Mouse (Mus musculus) liver, adult 2 months (tissue): ENCODE data around the gene Slc2a9. TPM values are rescaled to one million over a fixed set of nuclear protein-coding genes. Genes with fewer than 3 reads are reported as not detected.

Experiments used
- DNase-seq: peaks from one replicate; pipeline ENCODE4 v3.0.0-alpha.2; 2011; ENCODE audit warnings: low read depth, low spot score; ENCODE audit errors: extremely low read depth
- H3K27ac ChIP-seq: fragments of 200-500 bp; replicated peaks from 2 replicates; pipeline ENCODE4 v1.5.1; 2012; ENCODE audit warnings: low read depth, mild to moderate bottlenecking, control low read depth, inconsistent platforms, low read length; ENCODE audit not compliant: insufficient read depth
- H3K27me3 ChIP-seq: fragments of 200-500 bp; 2 replicates; pipeline ENCODE4 v1.6.1; 2012; ENCODE audit warnings: mild to moderate bottlenecking, moderate library complexity, low read length, inconsistent platforms; ENCODE audit not compliant: control insufficient read depth, insufficient read depth
- H3K36me3 ChIP-seq: fragments of 200-500 bp; 2 replicates; pipeline ENCODE4 v1.6.1; 2012; ENCODE audit warnings: low read length, inconsistent platforms; ENCODE audit not compliant: control insufficient read depth, insufficient read depth
- H3K4me1 ChIP-seq: fragments of 200-500 bp; 2 replicates; pipeline ENCODE4 v1.6.1; 2011; ENCODE audit warnings: low read length; ENCODE audit not compliant: control insufficient read depth, insufficient read depth
- H3K4me3 ChIP-seq: fragments of 200-500 bp; 2 replicates; pipeline ENCODE4 v1.5.1; 2011; ENCODE audit warnings: low read depth, mild to moderate bottlenecking, control low read depth, low read length, moderate library complexity; ENCODE audit not compliant: insufficient read depth
- H3K79me2 ChIP-seq: fragments of 200-500 bp; 2 replicates; pipeline ENCODE4 v1.6.1; 2012; ENCODE audit warnings: inconsistent platforms, mild to moderate bottlenecking, low read length, moderate library complexity; ENCODE audit not compliant: control insufficient read depth, insufficient read depth
- H3K9ac ChIP-seq: fragments of 200-500 bp; 2 replicates; pipeline ENCODE4 v1.6.1; 2012; ENCODE audit warnings: low read depth, mild to moderate bottlenecking, control low read depth, inconsistent platforms, low read length
- CTCF ChIP-seq: fragments of 200-500 bp; IDR thresholded peaks from 2 replicates; pipeline ENCODE4 v1.5.1; 2011; ENCODE audit warnings: low read depth, low read length, control low read depth
- POLR2A ChIP-seq: fragments of 200-500 bp; IDR thresholded peaks from 2 replicates; pipeline ENCODE4 v1.6.1; 2011; ENCODE audit warnings: low read length, control low read depth; ENCODE audit not compliant: insufficient read depth; ENCODE audit errors: extremely low read depth
- WGBS: fragments of 180-500 bp; shearing (Covaris S2); methylation state at CpG from one replicate; pipeline ENCODE4 v1.1.7; 2018; 5-methylcytosine and 5-hydroxymethylcytosine counted together
- polyA plus RNA-seq: library from polyadenylated mRNA; depleted of rRNA; stranded (reverse); fragments of >200 nt; gene quantifications from 2 replicates; pipeline ENCODE4 v1.2.3, GENCODE M21; 2012
- total RNA-seq: library from RNA; depleted of rRNA; stranded (reverse); fragments of >200 nt; gene quantifications from 2 replicates; pipeline ENCODE4 v1.2.3, GENCODE M21; 2014

The Slc2a9 gene
- total and polyA plus RNA-seq, 2 experiments, result 33.0 to 48.3 TPM

DNA sequence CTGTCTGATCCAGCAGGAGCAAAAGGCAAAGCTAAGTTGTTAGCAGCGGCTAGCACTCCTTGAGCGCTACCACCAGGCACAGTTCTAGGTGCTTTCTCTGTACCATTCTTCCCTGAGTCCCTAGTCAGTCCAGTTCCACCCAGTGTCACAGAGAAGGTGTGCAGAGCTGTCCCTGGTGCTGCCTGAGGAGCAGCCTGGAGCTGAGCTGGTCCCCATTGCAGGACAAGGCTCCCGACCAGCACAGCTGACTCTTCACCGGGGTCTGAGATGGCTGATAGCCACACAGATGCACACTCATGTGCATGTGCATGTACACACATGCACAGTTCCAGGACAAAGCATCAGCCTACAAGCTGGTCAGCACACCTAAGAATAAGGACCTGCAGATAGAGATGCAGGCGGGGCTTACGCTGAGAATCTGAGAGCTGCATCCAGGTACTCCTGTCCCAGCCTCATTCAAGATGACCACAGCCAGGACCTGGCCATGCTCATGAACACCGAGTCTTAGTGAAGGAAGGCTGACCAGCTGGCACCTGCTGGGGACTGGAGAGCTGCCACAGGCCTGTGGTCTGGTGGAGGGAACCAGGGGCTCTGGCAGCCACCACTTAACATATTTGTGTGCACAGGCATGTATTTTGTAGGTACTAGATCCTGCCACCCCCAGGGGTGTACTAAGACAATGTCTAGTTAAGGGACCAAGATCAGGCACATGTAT, 25.1 kb downstream of the Slc2a9 start:
- Histone ChIP-seq H3K4me3 (no peak overlapping the region), H3K27me3 (no peaks in the 10 kb centered on the region), H3K79me2 (no peaks in the 10 kb centered on the region; the same call in 1 of the 2 replicates), H3K4me1 (peaks cover 22% of the 10 kb centered on the region), H3K9ac (no peak overlapping the region), H3K27ac (no peak overlapping the region), H3K36me3 (peaks cover 8% of the 10 kb centered on the region)
- 86% methylated on average over 7 of the region's 7 CpGs for WGBS
- no peak for DNase-seq
- no peak for TF ChIP-seq CTCF
- no peak for TF ChIP-seq POLR2A

DNA sequence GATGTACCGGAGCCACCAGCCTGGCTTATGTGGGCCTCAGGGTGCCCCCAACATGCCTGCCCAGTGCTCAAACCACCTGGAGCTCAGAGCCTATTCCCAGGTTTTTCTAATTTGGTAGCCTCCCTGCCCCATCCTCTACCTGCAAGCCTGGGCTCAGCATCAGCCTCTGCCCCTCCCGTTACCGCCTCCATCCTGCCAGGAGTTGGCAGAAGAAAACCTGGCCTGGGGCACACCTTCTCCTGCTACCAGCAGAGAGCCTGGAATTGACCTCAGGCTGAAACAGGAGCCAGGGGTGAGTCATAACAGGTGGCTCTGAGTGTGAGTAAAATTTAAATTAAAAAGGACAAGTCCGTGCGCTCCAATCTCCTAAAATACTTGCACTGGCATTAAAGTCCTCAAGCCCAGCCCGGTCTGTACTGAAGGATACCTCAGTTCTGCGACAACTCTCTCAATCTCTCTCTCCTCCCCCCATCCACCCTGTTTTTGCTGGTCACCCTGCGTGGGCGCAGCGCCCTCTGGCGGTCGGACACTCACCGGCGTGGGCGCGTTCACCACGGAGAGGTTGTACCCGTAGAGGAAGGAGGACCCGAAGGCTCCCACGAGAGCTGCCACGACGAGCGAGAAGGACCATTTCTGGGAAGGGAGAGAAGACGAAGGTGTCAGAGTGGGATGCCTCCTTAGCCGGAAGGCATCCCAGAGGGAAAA, 25.9 kb downstream of the Slc2a9 start:
- peaks cover 6% of the 10 kb centered on the region for H3K36me3 ChIP-seq
- H3K9ac ChIP-seq, result no peak overlapping the region
- no peak for DNase-seq
- WGBS, result 89% methylated on average over 25 of the region's 25 CpGs
- peak; percentile 40; the same call in 1 of the 2 replicates for TF ChIP-seq CTCF
- TF ChIP-seq POLR2A, result no peak
- H3K27me3 ChIP-seq, result no peaks in the 10 kb centered on the region
- H3K79me2 ChIP-seq, result no peaks in the 10 kb centered on the region; the same call in 1 of the 2 replicates
- no peak overlapping the region for H3K27ac ChIP-seq
- no peak overlapping the region for H3K4me3 ChIP-seq
- H3K4me1 ChIP-seq, result peaks cover 21% of the 10 kb centered on the region

DNA sequence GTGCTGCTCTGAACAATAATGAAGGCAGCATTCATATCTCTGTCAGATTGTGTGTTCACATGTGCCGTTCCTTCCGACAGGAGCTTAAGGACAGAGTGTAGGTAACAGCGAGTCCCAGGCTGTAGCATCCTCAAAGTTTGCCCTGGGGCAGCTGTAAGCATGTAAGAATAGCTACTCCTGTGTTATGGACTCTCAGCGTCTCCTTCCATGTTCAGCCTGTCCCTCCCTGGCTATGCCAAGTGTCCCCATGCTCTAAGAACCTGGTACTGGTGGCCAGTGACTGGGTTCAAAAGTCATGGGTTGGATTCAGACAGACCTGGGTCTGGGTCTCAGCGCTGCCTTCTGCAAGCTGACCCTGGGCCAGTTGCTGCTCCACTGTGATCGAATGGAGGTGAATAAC, 32.1 kb downstream of the Slc2a9 start:
- 93% methylated on average over 6 of the region's 6 CpGs for WGBS
- Histone ChIP-seq H3K36me3 (peaks cover under 1% of the 10 kb centered on the region; the same call in 1 of the 2 replicates), H3K4me3 (no peak overlapping the region), H3K27ac (no peak overlapping the region), H3K79me2 (no peaks in the 10 kb centered on the region), H3K4me1 (no peaks in the 10 kb centered on the region), H3K27me3 (no peaks in the 10 kb centered on the region), H3K9ac (no peak overlapping the region)
- no peak for DNase-seq
- TF ChIP-seq CTCF, result no peak
- no peak for TF ChIP-seq POLR2A

DNA sequence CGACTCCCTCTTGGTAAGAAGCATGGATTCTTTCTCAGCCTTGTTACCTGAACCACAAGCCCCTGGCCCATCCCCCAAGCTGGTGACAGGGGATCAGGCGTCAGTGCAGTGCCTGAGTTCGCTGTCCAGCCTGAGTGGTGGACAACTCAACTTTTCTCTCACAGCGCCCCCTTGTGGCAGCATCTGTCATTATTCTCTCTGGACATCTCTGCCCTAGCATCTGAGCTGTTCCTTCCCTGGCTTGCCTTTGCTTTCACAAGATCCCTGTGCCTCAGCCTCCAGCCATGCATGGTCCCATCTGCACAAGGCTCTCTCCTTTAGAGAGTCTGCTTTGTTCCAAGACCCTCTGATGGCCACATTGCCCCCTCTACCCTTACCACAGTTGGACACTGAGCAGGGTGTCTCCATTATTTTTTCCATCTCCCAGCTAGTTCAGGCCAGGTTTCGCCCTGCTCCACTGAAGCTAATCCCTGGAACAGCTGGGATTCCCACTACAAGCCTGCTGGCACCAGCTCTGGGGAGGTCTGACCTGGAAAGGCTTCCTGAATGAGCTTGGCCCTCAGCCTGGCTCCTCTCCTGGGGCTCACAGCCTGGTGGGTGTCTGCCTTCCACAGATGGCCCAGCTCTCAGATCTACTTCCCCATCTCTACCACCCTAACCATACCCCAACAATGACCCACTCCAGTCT, 32.9 kb downstream of the Slc2a9 start:
- DNase-seq, result peak; percentile 53
- no peak overlapping the region for H3K27ac ChIP-seq

DNA sequence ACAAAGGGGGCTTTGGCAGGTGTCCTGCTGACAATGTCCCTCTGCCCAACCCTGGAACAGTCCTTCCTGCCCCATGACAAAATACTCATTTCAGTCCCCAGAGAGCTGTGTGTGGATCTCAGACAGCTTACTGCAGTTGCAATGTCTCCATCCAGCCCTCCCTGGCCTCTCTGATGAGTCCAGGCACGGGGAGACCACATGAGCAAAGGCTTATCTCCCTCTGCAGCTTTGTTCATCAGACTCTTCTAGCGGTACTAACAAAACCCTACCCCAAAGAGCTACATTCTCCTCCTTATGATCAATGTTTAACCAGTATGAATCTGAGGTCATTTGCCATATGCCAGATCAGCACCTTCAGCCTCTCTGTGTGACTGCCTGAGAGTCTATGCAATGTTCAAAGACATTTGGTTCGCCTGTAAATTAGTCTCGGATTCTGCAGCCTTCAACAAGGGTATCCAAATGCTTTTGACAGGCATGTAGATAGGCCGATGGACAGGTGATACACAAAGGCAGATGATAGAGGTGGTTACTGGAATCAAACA, 36.3 kb downstream of the Slc2a9 start:
- TF ChIP-seq CTCF (no peak), POLR2A (no peak)
- WGBS, result 87% methylated on average over 5 of the region's 5 CpGs
- no peak for DNase-seq
- H3K27ac ChIP-seq, result no peak overlapping the region
- no peak overlapping the region for H3K4me3 ChIP-seq
- no peak overlapping the region for H3K9ac ChIP-seq
- no peaks in the 10 kb centered on the region for H3K79me2 ChIP-seq
- H3K4me1 ChIP-seq, result no peaks in the 10 kb centered on the region
- 0 out of 2 replicates have a peak, but pooled peaks cover 2% of the 10 kb centered on the region for H3K36me3 ChIP-seq
- no peaks in the 10 kb centered on the region for H3K27me3 ChIP-seq

More for the DNA sequence above, 32.9 kb downstream of the Slc2a9 start:
- TF ChIP-seq POLR2A, result no peak
- peak; percentile 78 for TF ChIP-seq CTCF
- Histone ChIP-seq H3K9ac (no peak overlapping the region), H3K4me3 (no peak overlapping the region), H3K79me2 (no peaks in the 10 kb centered on the region), H3K27me3 (no peaks in the 10 kb centered on the region), H3K4me1 (no peaks in the 10 kb centered on the region), H3K36me3 (no peaks in the 10 kb centered on the region)
- 36% methylated on average over 5 of the region's 5 CpGs for WGBS
